Mouse (Mus musculus) ovary, adult 10 weeks (tissue): ENCODE data around the gene Fam110a. TPM values are rescaled to one million over a fixed set of nuclear protein-coding genes. Genes with fewer than 3 reads are reported as not detected.

Experiments
- polyA plus RNA-seq: library from polyadenylated mRNA; stranded (reverse); fragments of 350-450 nt; fragmentation: Illumina TruSeq; extraction: RNeasy Lipid Tissue Mini Kit (QIAGEN cat#74804); gene quantifications from one replicate; pipeline ENCODE4 v1.2.3, GENCODE M21; 2014

Fam110a gene
- not detected for polyA plus RNA-seq

DNA sequence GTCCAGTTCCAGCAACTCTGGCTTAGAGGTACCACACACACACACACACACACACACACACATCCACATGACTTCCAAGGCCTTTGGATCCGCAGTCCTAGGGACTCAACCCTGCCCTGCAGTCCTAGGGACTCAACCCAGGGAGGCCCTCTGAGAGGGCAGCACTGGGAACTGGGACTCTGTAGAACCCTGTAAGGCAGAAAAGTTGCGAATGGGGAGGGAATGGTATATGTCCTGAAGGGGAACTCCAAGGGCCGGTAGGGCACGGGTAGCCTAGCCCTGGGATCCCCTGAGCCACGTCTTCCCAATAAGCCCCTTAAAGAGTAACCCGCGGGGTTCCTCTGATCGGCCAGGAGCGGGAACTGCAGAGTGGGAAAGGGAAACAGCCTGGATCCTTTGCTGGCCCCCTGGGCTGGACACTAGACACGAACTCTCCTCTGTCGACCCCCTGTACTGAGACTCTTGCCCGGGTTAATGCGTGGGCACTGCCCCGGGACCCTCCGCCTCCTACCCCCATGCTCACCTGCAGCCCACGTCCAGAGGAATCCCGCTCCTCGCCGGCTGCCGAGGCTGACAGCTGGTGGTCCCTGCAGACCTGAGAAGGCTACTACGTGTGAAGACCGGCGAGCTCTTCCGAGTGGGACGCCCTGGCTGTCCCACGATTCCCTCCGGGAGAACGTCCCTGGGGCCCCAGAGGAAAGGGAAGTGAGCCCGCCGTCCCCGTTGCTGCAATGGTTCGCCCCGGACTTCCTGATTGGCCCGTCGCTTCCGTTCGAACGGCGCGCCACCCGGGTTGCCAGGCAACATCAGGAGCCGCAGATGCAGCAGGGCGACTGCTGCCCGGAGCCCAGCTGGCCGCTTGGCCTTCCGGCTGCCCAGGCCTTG is at the start of gene Fam110a:
Gene Fam110a (minus strand): TSS at position 750 of the 885 bp plus-strand sequence.

DNA sequence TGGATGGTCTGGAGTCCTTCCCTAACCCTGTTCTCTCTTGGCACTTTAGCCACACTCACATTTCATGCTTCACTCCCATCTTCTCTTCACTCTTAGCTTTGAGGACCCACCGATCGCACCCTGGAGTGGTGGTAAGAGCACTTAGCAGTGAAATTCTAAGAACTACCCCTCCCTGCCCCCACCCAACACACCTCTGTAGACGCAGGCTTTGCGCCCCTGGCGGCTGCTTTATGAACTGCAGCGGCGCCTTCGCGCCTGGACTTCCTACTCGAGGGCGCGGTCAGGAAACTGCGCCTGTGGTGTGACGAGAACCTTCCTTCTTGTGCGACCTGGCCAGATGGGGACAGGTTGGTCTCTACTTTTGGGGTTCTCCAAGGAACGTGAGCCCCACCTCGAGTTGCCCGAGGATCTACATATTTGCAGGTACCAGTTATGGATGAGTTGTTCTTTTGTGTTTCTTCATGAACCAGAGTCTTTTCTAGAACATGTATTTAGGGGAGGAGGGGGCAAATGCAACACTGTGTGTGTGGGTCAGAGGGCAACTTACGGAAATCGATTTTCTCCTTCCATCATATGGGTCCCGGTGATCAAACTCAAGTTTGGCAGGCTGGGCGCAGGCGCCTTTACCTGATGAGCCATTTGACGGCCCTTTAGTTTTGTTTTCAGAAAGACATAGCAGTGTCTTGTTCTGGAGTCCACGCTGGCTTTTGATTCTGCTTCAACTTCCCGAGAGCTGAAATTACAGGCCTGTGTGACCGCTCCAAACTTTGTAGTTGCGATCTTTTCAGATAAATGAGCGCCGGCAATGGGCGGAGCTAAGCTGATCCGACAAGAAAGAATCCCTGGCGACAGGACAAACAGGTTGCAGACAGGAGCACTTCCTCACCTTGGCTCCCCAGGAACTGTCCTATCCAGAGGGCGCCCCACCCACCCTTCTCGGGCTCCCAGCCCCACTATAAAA is 16.5 kb upstream of the Fam110a start, which contains the start of gene Slc52a3:
Gene Slc52a3 (plus strand): TSS at position 283 of the 961 bp plus-strand sequence.

Other genes with a start within 250 kb of the Fam110a start
- gene Psmf1, start 236.0 kb downstream of the Fam110a start, polyA plus RNA-seq = 18.0 TPM
- not detected for gene Rspo4, start 137.3 kb downstream of the Fam110a start, polyA plus RNA-seq
- gene Angpt4, start 69.0 kb downstream of the Fam110a start, polyA plus RNA-seq = 0.43 TPM
- gene Slc52a3, start 16.3 kb upstream of the Fam110a start, polyA plus RNA-seq = 0.94 TPM
- gene Scrt2, start 101.3 kb upstream of the Fam110a start, polyA plus RNA-seq = not detected
- gene Srxn1, start 125.3 kb upstream of the Fam110a start, polyA plus RNA-seq = 7.7 TPM
- gene Tcf15, start 163.3 kb upstream of the Fam110a start, polyA plus RNA-seq = not detected
- 241 TPM for gene Csnk2a1, start 246.6 kb upstream of the Fam110a start, polyA plus RNA-seq